Mouse (Mus musculus): ENCODE measurements at regions not wholly inside any gene's neighbourhood (a gene's known extent, or its start where the extent isn't known, plus 50 kb on each side); places are given as distances from the start of the nearest gene placed in this dataset.
"Not testable (repeated sequence)": the region's sequence is repeated elsewhere in the genome, so short reads cannot be mapped to it uniquely, and the experiment has no call there.

- H3K4me2 ChIP-seq (ENCODE audit: low read depth, low read length); H3K36me3 ChIP-seq (ENCODE audit: control insufficient read depth, insufficient read depth, low read length); H3K9me3 ChIP-seq (ENCODE audit: control insufficient read depth, low read length); ATAC-seq (ENCODE audit: low read depth); H3K27me3 ChIP-seq (ENCODE audit: control insufficient read depth, insufficient read depth, low read depth, low read length); H3K9ac ChIP-seq (ENCODE audit: low read length); H3K4me1 ChIP-seq (replicated peaks; ENCODE audit: control insufficient read depth, insufficient read depth, low read length); H3K4me3 ChIP-seq (ENCODE audit: low read length); H3K27ac ChIP-seq (ENCODE audit: low read length): not testable (repeated sequence)
- 29% methylated on average over 6 of the region's 6 CpGs for WGBS
These were observed 448.6 kb upstream of the Cobl start for GRCm38 (mm10) chr11:12913401-12913800.

DNA sequence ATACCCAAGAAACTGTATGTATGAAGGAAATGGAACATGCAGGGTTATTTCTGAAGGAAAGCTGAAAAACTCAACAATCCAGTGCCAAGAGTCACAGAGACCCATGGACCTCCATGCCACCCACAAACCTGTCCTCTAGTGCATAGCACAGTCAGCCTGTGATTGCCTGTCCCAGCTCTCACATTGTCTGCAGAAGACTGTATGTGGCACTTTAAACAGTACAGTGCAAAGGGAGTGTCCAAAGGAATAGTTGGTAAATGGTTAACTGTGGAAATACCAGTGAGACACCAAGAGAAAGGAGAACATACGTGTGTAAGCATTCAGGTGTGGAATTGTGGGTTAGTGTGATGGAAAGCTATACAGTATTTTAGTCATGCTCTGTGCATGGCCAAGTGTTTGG, 409.0 kb upstream of the Cobl start:
- Histone ChIP-seq H3K4me2 (ENCODE audit: low read depth, low read length) (no peak overlapping the region), H3K4me1 (replicated peaks; ENCODE audit: control insufficient read depth, insufficient read depth, low read length) (no peaks in the 10 kb centered on the region), H3K4me3 (ENCODE audit: low read length) (no peak overlapping the region), H3K9me3 (ENCODE audit: control insufficient read depth, low read length) (no peaks in the 10 kb centered on the region), H3K36me3 (ENCODE audit: control insufficient read depth, insufficient read depth, low read length) (no peaks in the 10 kb centered on the region), H3K9ac (ENCODE audit: low read length) (no peak overlapping the region), H3K27ac (ENCODE audit: low read length) (no peak overlapping the region), H3K27me3 (ENCODE audit: control insufficient read depth, insufficient read depth, low read depth, low read length) (no peaks in the 10 kb centered on the region)
- ATAC-seq (ENCODE audit: low read depth), result no peak
- 34% methylated on average over 1 of the region's 1 CpGs for WGBS

GRCm38 (mm10) chr11:12872802-12873201, 408.0 kb upstream of the Cobl start:
- 48% methylated on average over 2 of the region's 2 CpGs for WGBS
- Histone ChIP-seq H3K4me1 (replicated peaks; ENCODE audit: control insufficient read depth, insufficient read depth, low read length) (no peaks in the 10 kb centered on the region), H3K9me3 (ENCODE audit: control insufficient read depth, low read length) (no peaks in the 10 kb centered on the region), H3K36me3 (ENCODE audit: control insufficient read depth, insufficient read depth, low read length) (no peaks in the 10 kb centered on the region), H3K27me3 (ENCODE audit: control insufficient read depth, insufficient read depth, low read depth, low read length) (no peaks in the 10 kb centered on the region), H3K27ac (ENCODE audit: low read length) (no peak overlapping the region), H3K4me2 (ENCODE audit: low read depth, low read length) (no peak overlapping the region), H3K4me3 (ENCODE audit: low read length) (no peak overlapping the region), H3K9ac (ENCODE audit: low read length) (no peak overlapping the region)
- no peak for ATAC-seq (ENCODE audit: low read depth)

- Histone ChIP-seq H3K9me3 (ENCODE audit: control insufficient read depth, low read length) (no peaks in the 10 kb centered on the region), H3K9ac (ENCODE audit: low read length) (no peak overlapping the region), H3K4me1 (replicated peaks; ENCODE audit: control insufficient read depth, insufficient read depth, low read length) (no peaks in the 10 kb centered on the region), H3K27me3 (ENCODE audit: control insufficient read depth, insufficient read depth, low read depth, low read length) (no peaks in the 10 kb centered on the region), H3K4me3 (ENCODE audit: low read length) (no peak overlapping the region), H3K4me2 (ENCODE audit: low read depth, low read length) (no peak overlapping the region), H3K27ac (ENCODE audit: low read length) (no peak overlapping the region), H3K36me3 (ENCODE audit: control insufficient read depth, insufficient read depth, low read length) (no peaks in the 10 kb centered on the region)
- no peak for ATAC-seq (ENCODE audit: low read depth)
- WGBS, result 31% methylated on average over 1 of the region's 1 CpGs
These were observed 407.6 kb upstream of the Cobl start for GRCm38 (mm10) chr11:12872399-12872798.

DNA sequence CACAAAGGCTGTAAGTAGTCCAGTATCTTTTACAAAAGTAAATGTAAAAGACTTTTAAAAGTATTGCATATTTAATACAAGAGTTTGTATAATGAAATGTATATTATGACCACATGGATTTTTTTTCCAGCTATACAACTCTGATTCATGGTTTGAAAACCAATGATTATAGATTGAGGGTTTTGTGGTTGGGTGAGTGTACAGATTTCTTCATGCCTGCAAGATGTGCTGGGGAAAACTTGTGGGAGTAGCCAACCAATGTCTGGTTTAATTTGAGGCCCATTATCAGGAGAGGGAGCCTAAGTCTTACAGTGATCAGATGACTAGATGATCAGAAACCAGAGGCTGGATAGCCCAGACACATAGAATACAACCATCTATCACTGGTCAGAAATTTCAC, 402.8 kb upstream of the Cobl start:
- H3K27ac ChIP-seq (ENCODE audit: low read length), result no peak overlapping the region
- no peaks in the 10 kb centered on the region for H3K27me3 ChIP-seq (ENCODE audit: control insufficient read depth, insufficient read depth, low read depth, low read length)
- no peak overlapping the region for H3K4me3 ChIP-seq (ENCODE audit: low read length)
- no peak for ATAC-seq (ENCODE audit: low read depth)
- no peak overlapping the region for H3K4me2 ChIP-seq (ENCODE audit: low read depth, low read length)
- no peak overlapping the region for H3K9ac ChIP-seq (ENCODE audit: low read length)
- H3K4me1 ChIP-seq (replicated peaks; ENCODE audit: control insufficient read depth, insufficient read depth, low read length), result no peaks in the 10 kb centered on the region
- no peaks in the 10 kb centered on the region for H3K9me3 ChIP-seq (ENCODE audit: control insufficient read depth, low read length)
- no peaks in the 10 kb centered on the region for H3K36me3 ChIP-seq (ENCODE audit: control insufficient read depth, insufficient read depth, low read length)

DNA sequence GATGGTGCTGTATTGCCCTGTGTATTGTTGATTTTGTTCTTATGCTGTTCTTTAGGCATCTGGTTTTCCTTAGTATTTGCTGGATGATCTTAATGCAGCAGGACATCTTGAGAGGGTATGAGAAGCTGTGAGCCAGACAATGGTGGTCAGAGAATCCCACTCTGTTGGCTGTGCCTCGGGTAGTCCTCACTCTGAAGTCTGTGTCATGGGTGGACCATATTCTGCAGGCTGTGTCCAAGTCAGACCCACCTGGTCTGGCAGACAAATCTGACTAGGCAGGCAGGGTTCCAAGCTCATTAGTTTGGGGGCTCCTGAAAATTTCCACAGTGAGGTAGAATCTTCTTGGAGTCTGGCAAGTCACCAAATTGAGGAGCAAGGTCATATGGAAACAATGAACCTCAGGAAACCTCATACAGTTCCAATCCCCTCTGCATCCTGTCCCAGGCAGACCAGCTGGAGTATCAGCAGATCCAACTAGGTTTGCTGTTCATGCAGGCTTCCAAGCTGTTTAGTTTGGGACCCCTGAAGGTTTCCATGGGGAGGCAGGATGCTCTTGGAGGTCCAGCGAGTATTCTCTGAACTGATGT, 400.4 kb upstream of the Cobl start:
- ATAC-seq (ENCODE audit: low read depth), result no peak
- no peaks in the 10 kb centered on the region for H3K4me1 ChIP-seq (replicated peaks; ENCODE audit: control insufficient read depth, insufficient read depth, low read length)
- H3K27me3 ChIP-seq (ENCODE audit: control insufficient read depth, insufficient read depth, low read depth, low read length), result no peaks in the 10 kb centered on the region
- H3K9ac ChIP-seq (ENCODE audit: low read length), result no peak overlapping the region
- 66% methylated on average over 2 of the region's 2 CpGs for WGBS
- H3K9me3 ChIP-seq (ENCODE audit: control insufficient read depth, low read length), result no peaks in the 10 kb centered on the region
- H3K4me3 ChIP-seq (ENCODE audit: low read length), result no peak overlapping the region
- no peaks in the 10 kb centered on the region for H3K36me3 ChIP-seq (ENCODE audit: control insufficient read depth, insufficient read depth, low read length)
- no peak overlapping the region for H3K27ac ChIP-seq (ENCODE audit: low read length)
- H3K4me2 ChIP-seq (ENCODE audit: low read depth, low read length), result no peak overlapping the region

- ATAC-seq (ENCODE audit: low read depth), result no peak
- Histone ChIP-seq H3K9ac (ENCODE audit: low read length) (no peak overlapping the region), H3K4me3 (ENCODE audit: low read length) (no peak overlapping the region), H3K27me3 (ENCODE audit: control insufficient read depth, insufficient read depth, low read depth, low read length) (no peaks in the 10 kb centered on the region), H3K36me3 (ENCODE audit: control insufficient read depth, insufficient read depth, low read length) (no peaks in the 10 kb centered on the region), H3K27ac (ENCODE audit: low read length) (no peak overlapping the region), H3K4me1 (replicated peaks; ENCODE audit: control insufficient read depth, insufficient read depth, low read length) (no peaks in the 10 kb centered on the region), H3K4me2 (ENCODE audit: low read depth, low read length) (no peak overlapping the region), H3K9me3 (ENCODE audit: control insufficient read depth, low read length) (no peaks in the 10 kb centered on the region)
- WGBS, result 51% methylated on average over 1 of the region's 1 CpGs
These were observed 394.7 kb upstream of the Cobl start for GRCm38 (mm10) chr11:12859344-12859930.

DNA sequence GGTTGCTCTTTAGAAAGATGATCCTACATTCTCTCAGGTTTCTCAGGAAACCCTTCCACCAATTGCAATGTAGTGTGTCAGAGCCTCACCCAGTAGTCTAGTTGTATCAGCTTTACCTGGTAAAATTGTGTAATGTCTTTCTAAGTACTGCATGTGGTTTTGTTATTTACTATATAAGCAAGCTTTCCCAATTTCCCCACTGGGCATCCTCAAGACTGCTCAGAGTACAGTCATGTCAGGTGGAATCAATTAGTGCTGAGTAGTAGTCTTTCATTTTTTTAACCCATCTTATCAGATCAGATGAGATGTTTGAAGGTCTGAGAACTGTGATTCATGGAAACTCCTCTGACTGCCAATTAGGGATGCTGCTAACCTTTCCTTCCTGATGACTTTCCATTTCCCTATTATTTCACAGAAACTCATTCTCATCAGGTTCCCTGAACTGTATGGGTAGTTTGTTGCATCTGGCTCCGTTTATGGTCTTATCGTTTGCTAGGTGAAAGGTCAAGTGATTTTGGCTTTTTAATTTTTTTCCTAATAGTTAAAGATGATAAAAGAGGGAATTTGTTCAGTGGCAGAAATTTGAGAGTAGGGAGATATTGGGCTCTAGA, 393.6 kb upstream of the Cobl start:
- H3K4me1 ChIP-seq (replicated peaks; ENCODE audit: control insufficient read depth, insufficient read depth, low read length), result no peaks in the 10 kb centered on the region
- no peaks in the 10 kb centered on the region for H3K9me3 ChIP-seq (ENCODE audit: control insufficient read depth, low read length)
- H3K9ac ChIP-seq (ENCODE audit: low read length), result no peak overlapping the region
- no peak overlapping the region for H3K27ac ChIP-seq (ENCODE audit: low read length)
- WGBS, result 82% methylated on average over 2 of the region's 2 CpGs
- no peak overlapping the region for H3K4me2 ChIP-seq (ENCODE audit: low read depth, low read length)
- no peaks in the 10 kb centered on the region for H3K36me3 ChIP-seq (ENCODE audit: control insufficient read depth, insufficient read depth, low read length)
- ATAC-seq (ENCODE audit: low read depth), result peak; percentile 26; the same call in 1 of the 2 replicates
- H3K27me3 ChIP-seq (ENCODE audit: control insufficient read depth, insufficient read depth, low read depth, low read length), result no peaks in the 10 kb centered on the region
- H3K4me3 ChIP-seq (ENCODE audit: low read length), result no peak overlapping the region

- H3K4me3 ChIP-seq (ENCODE audit: low read length), result no peak overlapping the region
- ATAC-seq (ENCODE audit: low read depth), result no peak; the same call in 1 of the 2 replicates
- WGBS, result 73% methylated on average over 6 of the region's 6 CpGs
These were observed 392.8 kb upstream of the Cobl start for GRCm38 (mm10) chr11:12857358-12858199.

More at GRCm38 (mm10) chr11:12857358-12858199, 392.8 kb upstream of the Cobl start:
- Histone ChIP-seq H3K36me3 (ENCODE audit: control insufficient read depth, insufficient read depth, low read length) (no peaks in the 10 kb centered on the region), H3K9ac (ENCODE audit: low read length) (no peak overlapping the region), H3K4me2 (ENCODE audit: low read depth, low read length) (no peak overlapping the region), H3K9me3 (ENCODE audit: control insufficient read depth, low read length) (no peaks in the 10 kb centered on the region), H3K27ac (ENCODE audit: low read length) (no peak overlapping the region), H3K4me1 (replicated peaks; ENCODE audit: control insufficient read depth, insufficient read depth, low read length) (no peaks in the 10 kb centered on the region), H3K27me3 (ENCODE audit: control insufficient read depth, insufficient read depth, low read depth, low read length) (no peaks in the 10 kb centered on the region)
